Mouse (Mus musculus) layer of hippocampus, adult 2 months (tissue): ENCODE measurements around the gene Sash3. TPM values are rescaled to one million over a fixed set of nuclear protein-coding genes. Genes with fewer than 3 reads are reported as not detected.

ENCODE experiments used
- DNase-seq, 2 experiments: peaks; one replicate each; pipeline ENCODE4 v3.0.0; 2022; ENCODE audit warnings: low spot score in 2 of 2
- H3K27ac ChIP-seq: fragments of 200-600 bp; 2 replicates; pipeline ENCODE4 v1.8.1; 2022
- H3K4me3 ChIP-seq: fragments of 200-600 bp; 2 replicates; pipeline ENCODE4 v1.8.1; 2022; ENCODE audit warnings: mild to moderate bottlenecking
- CTCF ChIP-seq: fragments of 200-600 bp; conservative IDR thresholded peaks from 2 replicates; pipeline ENCODE4 v1.8.1; 2022; ENCODE audit warnings: antibody characterized with exemption, mild to moderate bottlenecking, moderate library complexity
- total RNA-seq, 2 experiments: library from RNA; stranded (reverse); gene quantifications; 2 replicates each; pipeline ENCODE4 v1.2.3; 2021

Gene Sash3
- total RNA-seq, 2 experiments from 2014 or later, result 1.5 to 1.8 TPM

DNA sequence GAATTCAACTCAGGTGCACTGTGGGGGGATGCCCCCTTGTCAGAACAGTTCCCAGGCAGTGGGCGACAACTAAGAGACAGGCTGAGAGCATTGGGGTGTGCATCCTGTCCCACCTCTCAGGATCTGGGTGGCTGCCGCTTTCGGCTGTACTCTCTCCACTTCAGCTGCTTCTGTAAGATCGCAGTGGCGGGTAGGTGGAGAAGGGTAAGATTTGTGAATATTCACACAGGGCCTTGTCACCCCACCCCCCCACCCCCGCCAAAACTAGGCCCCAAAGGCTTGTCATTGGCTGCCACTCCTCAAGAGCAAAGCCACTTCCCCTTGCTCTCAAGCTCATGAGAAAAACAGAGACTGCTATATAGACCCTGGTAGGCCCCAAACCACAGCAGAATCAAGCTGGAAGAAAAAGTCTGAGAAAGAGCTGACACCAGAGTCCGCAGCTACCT, 1.5 kb downstream of the Sash3 start:
- TF ChIP-seq CTCF, result no peak
- no peak for DNase-seq
- no peak overlapping the region for H3K4me3 ChIP-seq
- no peak overlapping the region for H3K27ac ChIP-seq

DNA sequence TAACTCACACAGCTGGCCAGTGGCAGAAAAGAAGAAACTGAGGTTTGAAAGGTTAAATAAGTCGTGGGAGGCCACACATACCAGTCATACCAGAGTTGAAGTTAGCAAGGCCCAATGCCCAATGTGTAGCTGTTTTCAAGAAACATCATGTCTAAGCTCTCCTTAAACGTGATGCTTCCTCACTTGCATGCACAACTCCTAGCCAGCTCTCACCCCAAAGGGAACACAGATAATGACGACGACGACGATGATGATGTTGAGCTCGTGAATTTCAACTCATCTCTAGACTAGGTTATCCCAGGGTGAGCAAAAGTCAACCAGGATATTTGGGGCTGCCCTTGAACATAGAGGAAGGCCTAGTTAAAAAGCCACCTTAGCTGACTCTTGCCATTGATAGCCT, 5.9 kb downstream of the Sash3 start:
- H3K27ac ChIP-seq, result no peak overlapping the region
- no peak for DNase-seq
- H3K4me3 ChIP-seq, result no peak overlapping the region
- no peak for TF ChIP-seq CTCF

- Histone ChIP-seq H3K4me3 (no peak overlapping the region), H3K27ac (no peak overlapping the region)
- no peak for DNase-seq
- no peak for TF ChIP-seq CTCF
Measured at GRCm38 (mm10) chrX:48153414-48153813, 7.2 kb downstream of the Sash3 start.

DNA sequence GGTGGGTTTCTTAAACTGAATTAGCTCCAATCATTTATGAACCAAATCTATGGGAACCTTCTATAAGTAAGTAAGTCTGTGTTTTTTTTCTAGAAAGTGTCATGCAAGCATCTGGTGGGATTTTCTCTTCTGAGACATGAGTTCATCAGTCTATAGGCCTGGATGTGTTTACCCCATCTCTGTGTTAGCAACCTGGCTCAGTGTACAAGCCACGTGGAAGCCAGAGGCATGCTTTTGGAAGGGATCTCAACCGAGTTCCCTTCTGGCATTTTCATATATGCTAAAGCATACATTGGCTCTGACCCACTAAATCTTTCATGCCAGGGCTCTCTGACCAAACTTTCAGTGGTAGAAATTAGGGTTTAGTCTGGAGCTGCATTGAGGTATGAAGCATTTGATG, 7.7 kb downstream of the Sash3 start:
- no peak for DNase-seq
- no peak overlapping the region for H3K27ac ChIP-seq
- no peak overlapping the region for H3K4me3 ChIP-seq
- TF ChIP-seq CTCF, result no peak

GRCm38 (mm10) chrX:48155489-48155888, 9.3 kb downstream of the Sash3 start:
- no peak for DNase-seq
- Histone ChIP-seq H3K4me3 (no peak overlapping the region), H3K27ac (no peak overlapping the region)
- TF ChIP-seq CTCF, result no peak

- TF ChIP-seq CTCF, result no peak
- no peak for DNase-seq
- no peak overlapping the region for H3K27ac ChIP-seq
- H3K4me3 ChIP-seq, result no peak overlapping the region
Measured at GRCm38 (mm10) chrX:48157396-48157795, 11.2 kb downstream of the Sash3 start.

- Histone ChIP-seq H3K4me3 (no peak overlapping the region), H3K27ac (no peak overlapping the region)
- TF ChIP-seq CTCF, result no peak
- DNase-seq, result no peak
Measured at GRCm38 (mm10) chrX:48158229-48158919, 12.1 kb downstream of the Sash3 start.

- Histone ChIP-seq H3K4me3 (no peak overlapping the region), H3K27ac (no peak overlapping the region)
- no peak for DNase-seq
- no peak for TF ChIP-seq CTCF
Measured at GRCm38 (mm10) chrX:48169892-48170291, 23.7 kb downstream of the Sash3 start.

- Histone ChIP-seq H3K4me3 (no peak overlapping the region), H3K27ac (no peak overlapping the region)
- no peak for DNase-seq
- no peak for TF ChIP-seq CTCF
Measured at GRCm38 (mm10) chrX:48170368-48170767, 24.1 kb downstream of the Sash3 start.

DNA sequence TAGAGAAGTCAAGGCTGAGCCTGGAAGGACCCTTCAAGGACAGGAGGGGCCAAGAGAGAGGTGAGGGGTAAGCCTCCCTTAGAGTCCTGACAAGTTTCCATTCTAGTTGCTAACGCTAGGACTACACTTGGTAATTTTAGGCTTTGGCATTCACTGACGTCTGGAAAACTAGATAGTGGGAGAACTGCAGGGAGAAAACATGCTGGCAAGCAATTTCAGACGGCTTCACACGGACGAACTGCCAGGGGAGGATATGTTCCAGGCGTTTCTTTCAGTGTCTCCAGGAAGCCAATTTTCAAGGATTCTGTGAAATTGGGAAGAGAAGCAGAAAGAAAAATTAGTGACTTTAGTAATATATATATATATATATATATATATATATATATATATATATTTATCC, 35.6 kb downstream of the Sash3 start:
- Histone ChIP-seq H3K4me3 (no peak overlapping the region), H3K27ac (no peak overlapping the region)
- no peak for TF ChIP-seq CTCF
- no peak for DNase-seq

DNA sequence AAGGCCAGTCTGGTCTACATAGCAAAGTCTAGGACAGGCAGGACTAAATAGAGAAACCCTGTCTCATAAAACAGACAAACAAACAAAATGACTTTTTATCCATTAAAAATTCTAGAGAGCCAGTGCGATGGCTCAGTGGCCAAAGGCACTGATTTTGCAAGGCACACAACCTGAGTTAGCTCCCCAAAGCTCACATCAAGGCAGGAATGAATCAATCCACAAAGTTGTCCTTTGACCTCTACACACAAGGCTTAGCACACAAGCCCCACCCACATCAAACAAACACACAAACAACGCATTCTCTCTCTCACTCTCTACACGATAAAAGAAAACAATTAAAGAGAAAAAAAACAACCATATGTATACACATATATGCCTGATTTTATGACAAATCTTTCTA, 38.5 kb downstream of the Sash3 start:
- DNase-seq, result no peak
- no peak overlapping the region for H3K27ac ChIP-seq
- H3K4me3 ChIP-seq, result no peak overlapping the region
- no peak for TF ChIP-seq CTCF

GRCm38 (mm10) chrX:48191261-48191660, 45.0 kb downstream of the Sash3 start:
- DNase-seq, result no peak
- Histone ChIP-seq H3K4me3 (no peak overlapping the region), H3K27ac (no peak overlapping the region)
- TF ChIP-seq CTCF, result no peak

DNA sequence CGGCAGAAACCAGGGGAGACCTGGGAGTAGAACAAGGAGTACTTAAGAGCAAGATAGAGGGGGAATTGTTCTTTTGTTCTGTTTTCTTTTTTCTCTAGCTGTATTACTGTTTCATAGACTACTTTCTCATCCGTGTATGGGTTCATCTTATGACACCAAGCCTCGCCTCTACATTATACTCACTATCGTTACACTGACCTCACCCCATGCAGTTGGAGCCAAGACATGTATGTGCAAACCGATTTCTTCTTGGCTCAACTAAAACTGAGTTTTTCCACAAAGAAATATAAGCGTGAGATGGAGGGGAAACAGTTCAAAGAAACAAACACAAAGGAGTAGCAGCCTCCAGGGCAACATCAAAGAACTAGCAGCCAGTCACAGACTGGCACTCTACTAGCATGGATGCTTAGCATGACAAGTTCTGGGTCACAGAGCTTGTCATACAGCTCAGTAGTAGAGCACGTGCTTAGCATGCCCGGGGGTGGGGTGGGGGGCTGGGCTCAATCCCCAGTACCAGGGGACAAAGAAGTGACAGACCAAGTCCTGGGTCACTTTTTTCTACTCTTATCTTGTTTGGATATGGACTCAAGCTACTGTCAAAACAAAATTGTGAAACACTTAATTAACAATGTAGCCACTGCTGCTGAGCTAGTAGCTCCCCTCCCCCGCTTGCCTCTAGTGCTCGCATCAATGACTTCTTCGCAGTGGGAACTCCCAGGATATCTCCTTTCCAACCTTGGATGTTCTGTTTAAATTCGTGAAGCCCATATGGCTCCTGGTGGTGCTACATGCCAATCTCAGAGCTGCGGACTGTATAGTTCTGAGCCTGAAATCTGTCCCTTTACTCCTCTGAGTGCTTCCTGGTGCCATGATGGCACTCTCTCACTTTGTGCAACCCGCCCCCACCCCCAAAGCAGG, 47.3 kb downstream of the Sash3 start:
- Histone ChIP-seq H3K4me3 (no peak overlapping the region), H3K27ac (no peak overlapping the region)
- no peak for TF ChIP-seq CTCF
- DNase-seq, result no peak
